Mouse (Mus musculus) lung, adult 2 months (tissue): ENCODE data around the gene Lmod2. TPM values are rescaled to one million over a fixed set of nuclear protein-coding genes. Genes with fewer than 3 reads are reported as not detected.

Source experiments
- DNase-seq: peaks from one replicate; pipeline ENCODE4 v3.0.0; 2022
- H3K4me1 ChIP-seq: fragments of 200-500 bp; 2 replicates; pipeline ENCODE4 v1.6.1; 2011; ENCODE audit warnings: low read length; ENCODE audit not compliant: control insufficient read depth, insufficient read depth
- H3K4me3 ChIP-seq: fragments of 200-500 bp; replicated peaks from 2 replicates; pipeline ENCODE3; 2011; ENCODE audit warnings: low read depth, mild to moderate bottlenecking, control low read depth, low read length; ENCODE audit errors: extremely low read depth
- CTCF ChIP-seq: fragments of 200-500 bp; IDR thresholded peaks from 2 replicates; pipeline ENCODE4 v1.5.1; 2011; ENCODE audit warnings: mild to moderate bottlenecking, low read length, control low read depth; ENCODE audit not compliant: insufficient read depth
- POLR2A ChIP-seq: fragments of 200-500 bp; IDR thresholded peaks from 2 replicates; pipeline ENCODE4 v1.6.1; 2011; ENCODE audit warnings: low read depth, mild to moderate bottlenecking, control low read depth, low read length, borderline replicate concordance; ENCODE audit errors: extremely low read depth
- WGBS: fragments of 180-500 bp; shearing (Covaris S2); methylation state at CpG from one replicate; pipeline ENCODE4 v1.1.7; 2018; 5-methylcytosine and 5-hydroxymethylcytosine counted together
- polyA plus RNA-seq: library from polyadenylated mRNA; depleted of rRNA; stranded (reverse); fragments of >200 nt; gene quantifications from 2 replicates; pipeline ENCODE4 v1.2.3, GENCODE M21; 2012; rRNA removed

Gene Lmod2
- polyA plus RNA-seq, 1 experiment = 6.4 TPM

DNA sequence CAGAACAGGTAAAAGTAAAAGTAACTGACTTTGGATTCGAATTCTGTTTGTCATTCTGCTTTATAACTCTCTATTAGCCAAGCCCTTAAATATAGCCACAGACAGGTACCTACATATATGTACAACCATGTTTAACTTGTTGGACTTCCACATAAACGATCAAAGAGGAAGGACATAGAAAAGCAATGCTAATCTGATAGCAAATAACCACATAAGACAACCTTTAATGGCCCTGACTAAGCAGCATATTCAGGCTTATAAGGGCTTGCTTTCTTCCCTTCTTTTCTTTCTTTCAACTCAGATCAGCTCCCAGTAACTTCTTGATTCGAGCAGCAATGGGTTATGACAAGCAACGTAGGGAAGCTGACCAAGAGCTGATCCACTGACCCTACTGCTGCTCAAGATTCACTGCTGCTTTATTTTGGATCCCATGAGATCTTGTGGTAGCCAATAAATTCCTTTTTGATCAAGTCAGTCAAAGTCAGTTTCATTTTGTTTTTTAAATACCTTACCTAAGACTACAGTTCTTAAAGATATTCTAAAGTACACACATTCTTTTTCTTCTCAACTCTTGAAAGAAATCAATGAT lies 49.6 kb downstream of the Lmod2 start:
- Histone ChIP-seq H3K4me1 (peaks cover 8% of the 10 kb centered on the region), H3K4me3 (no peak overlapping the region)
- no peak for DNase-seq
- no peak for TF ChIP-seq POLR2A
- TF ChIP-seq CTCF = no peak
- 56% methylated on average over 4 of the region's 4 CpGs for WGBS

DNA sequence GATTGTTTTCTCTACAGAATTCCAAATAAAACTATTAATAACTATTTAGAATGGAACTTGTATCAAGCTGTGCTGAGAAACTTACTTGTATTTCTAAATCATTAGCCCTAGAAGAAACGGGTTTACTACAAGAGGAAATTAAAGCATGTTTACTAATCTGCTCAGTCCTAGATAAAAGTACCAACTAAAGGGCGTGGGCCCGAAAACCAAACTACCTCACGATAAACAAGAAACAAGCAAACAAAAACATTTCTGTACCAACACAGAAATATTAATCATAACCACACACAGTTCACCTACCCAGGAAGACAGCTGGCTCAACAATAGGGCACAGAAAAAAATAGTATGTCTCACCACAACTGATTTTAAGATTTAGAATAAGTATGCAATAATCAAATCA lies 50.8 kb downstream of the Lmod2 start:
- DNase-seq = no peak
- Histone ChIP-seq H3K4me3 (no peak overlapping the region), H3K4me1 (peaks cover 8% of the 10 kb centered on the region)
- 46% methylated on average over 4 of the region's 4 CpGs for WGBS
- TF ChIP-seq POLR2A (no peak), CTCF (no peak)

DNA sequence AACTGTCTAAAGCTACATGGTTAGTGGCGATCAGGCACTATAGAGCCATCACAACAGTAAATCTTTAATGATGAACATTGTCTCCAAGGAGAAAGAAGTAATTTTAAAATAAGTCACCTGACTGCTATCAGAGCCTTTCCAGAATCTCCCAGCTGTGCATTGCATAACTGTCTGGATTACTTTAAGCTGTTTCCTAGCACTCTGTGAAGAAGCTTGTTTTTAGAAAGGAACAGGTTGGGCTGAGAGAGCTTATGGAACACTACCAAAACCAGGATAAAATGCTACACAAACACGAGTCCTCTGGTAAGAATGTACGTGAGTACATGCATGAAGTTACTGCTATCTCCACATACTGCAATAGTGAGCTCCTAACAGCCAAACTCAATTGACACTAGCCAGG lies 53.2 kb downstream of the Lmod2 start:
- TF ChIP-seq POLR2A (no peak), CTCF (no peak)
- Histone ChIP-seq H3K4me3 (no peak overlapping the region), H3K4me1 (peaks cover 7% of the 10 kb centered on the region)
- WGBS = 49% methylated on average over 3 of the region's 3 CpGs
- no peak for DNase-seq

DNA sequence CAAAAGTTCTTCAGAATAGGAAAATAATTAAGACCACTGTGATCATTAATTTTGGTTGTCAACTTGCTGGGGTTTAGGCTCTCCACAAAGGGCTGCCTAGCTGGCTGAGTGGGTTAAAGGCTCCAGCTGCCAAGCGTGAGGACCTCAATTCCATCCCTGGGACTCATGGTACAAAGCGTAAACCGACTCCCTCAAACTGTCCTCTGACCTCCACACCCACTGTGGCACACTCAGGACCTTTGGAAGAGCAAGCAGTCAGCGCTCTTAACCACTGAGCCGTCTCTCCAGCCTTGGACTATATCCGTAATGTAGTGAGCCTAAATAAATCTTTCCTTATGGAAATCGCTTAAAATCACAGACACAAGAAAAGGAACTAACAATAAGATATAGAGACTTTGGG lies 54.0 kb downstream of the Lmod2 start:
- Histone ChIP-seq H3K4me1 (peaks cover 7% of the 10 kb centered on the region), H3K4me3 (no peak overlapping the region)
- WGBS = 66% methylated on average over 7 of the region's 7 CpGs
- no peak for DNase-seq
- TF ChIP-seq POLR2A (no peak), CTCF (no peak)

Other genes starting within 250 kb of the Lmod2 start
- 0.36 and 0.75 TPM in 2 replicates for gene Iqub, start 82.7 kb upstream of the Lmod2 start, polyA plus RNA-seq
- 2.7 and 4.3 TPM in 2 replicates for gene Ndufa5, start 69.7 kb upstream of the Lmod2 start, polyA plus RNA-seq
- 0.09 and 0.46 TPM in 2 replicates for gene Asb15, start 69.6 kb upstream of the Lmod2 start, polyA plus RNA-seq
- gene Wasl, start 67.2 kb downstream of the Lmod2 start, polyA plus RNA-seq = 70.0 and 123 TPM in 2 replicates
- gene Hyal6, start 135.5 kb downstream of the Lmod2 start, polyA plus RNA-seq = not detected in 2 replicates
- not detected in 2 replicates for gene Hyal4, start 150.6 kb downstream of the Lmod2 start, polyA plus RNA-seq
- gene Spam1, start 193.4 kb downstream of the Lmod2 start, polyA plus RNA-seq = not detected in 2 replicates